Mouse (Mus musculus) ES-Bruce4 (cell line): ENCODE results near the gene Hspa12a.

ENCODE experiments used
- CTCF ChIP-seq: IDR thresholded peaks from one replicate; pipeline ENCODE4 v1.8.1; 2011; ENCODE audit warnings: low read depth, low read length
- POLR2A ChIP-seq: IDR thresholded peaks from one replicate; pipeline ENCODE4 v1.8.1; 2011; ENCODE audit warnings: low read length; ENCODE audit not compliant: insufficient read depth

GRCm38 (mm10) chr19:58830182-58830581 lies 113.3 kb downstream of the Hspa12a start:
- TF ChIP-seq POLR2A: no peak
- TF ChIP-seq CTCF: no peak
